17 mouse cellular contexts compared by ENCODE assay signal in the genomic region with DNA sequence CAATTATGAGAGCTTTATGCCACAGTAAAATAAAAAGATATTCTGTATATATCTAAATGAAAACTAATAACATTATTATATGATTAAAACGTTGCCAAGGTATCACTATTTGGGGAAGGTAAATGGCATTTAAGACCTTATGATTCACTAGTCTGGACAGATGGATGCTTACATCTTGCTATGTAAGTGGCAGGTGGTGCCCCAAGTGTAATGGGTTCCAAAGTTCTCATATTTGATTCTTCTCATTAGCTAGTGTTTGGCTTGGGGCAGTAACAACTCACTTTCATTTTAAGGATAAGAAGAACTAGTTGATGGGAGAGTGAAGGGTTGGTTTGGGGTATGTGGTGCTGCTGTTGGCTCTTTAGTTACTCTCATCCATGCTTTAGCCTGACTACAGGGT.
"Had no signal": no experiment of that assay in that cellular context is flagged by ENCODE, and none has a peak within 500 bp of the region (broad histone marks: within the 10 kb centered on the region; RNA-seq: fewer than 3 reads in every experiment).

No protein-coding gene starts in this region.

- DNase-seq: lung, adult 18-20 months; lung, embryonic 14.5 days; lung, postnatal 10 days; lung, postnatal 4 days; retina, postnatal 1 day; right cerebral cortex, adult 18-20 months; right cerebral cortex, postnatal 25 days; right cerebral cortex, postnatal 4 days; spleen, adult 18-20 months; thymus, adult 18-20 months; thymus, postnatal 14 days; thymus, postnatal 36 days had no signal

- H3K4me3 ChIP-seq: midbrain, embryonic 10.5 days; midbrain, embryonic 13.5 days; myocyte; neural tube, embryonic 13.5 days; neural tube, embryonic 15.5 days had no signal

- H3K27ac ChIP-seq: midbrain, embryonic 10.5 days; midbrain, embryonic 13.5 days; neural tube, embryonic 13.5 days; neural tube, embryonic 15.5 days had no signal
